Mouse (Mus musculus): Measurements from ENCODE around the gene Plekhh2. TPM values are rescaled to one million over a fixed set of nuclear protein-coding genes. Genes with fewer than 3 reads are reported as not detected.

The Plekhh2 gene
- total RNA-seq, 2 experiments from 2014 or later, result 4.6 to 6.5 TPM

DNA sequence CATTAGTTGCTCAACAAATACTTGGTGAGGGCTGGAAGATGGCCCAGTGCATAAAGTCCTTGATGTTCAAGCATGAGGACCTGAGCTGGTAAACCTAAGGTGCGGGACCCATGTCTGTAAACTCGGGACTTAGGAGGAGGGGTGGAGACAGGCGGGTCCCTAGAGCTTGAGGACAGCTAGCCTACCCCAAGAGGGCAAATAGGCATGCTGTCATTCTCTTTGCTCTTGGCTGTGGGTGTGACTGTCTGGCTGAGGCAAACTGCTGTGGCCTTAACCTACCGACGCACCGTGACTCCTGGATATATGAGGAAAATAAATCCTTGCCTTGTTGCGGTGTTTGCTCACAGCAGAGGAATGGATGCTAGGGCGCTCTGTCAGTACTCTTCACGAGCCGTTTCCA, 116.0 kb downstream of the Plekhh2 start:
- intact Hi-C loops (cut with DNase I), result loop anchor here (5.0 kb wide), 1 partner anchor 160 kb away; the partner anchor contains the start of gene Thada

DNA sequence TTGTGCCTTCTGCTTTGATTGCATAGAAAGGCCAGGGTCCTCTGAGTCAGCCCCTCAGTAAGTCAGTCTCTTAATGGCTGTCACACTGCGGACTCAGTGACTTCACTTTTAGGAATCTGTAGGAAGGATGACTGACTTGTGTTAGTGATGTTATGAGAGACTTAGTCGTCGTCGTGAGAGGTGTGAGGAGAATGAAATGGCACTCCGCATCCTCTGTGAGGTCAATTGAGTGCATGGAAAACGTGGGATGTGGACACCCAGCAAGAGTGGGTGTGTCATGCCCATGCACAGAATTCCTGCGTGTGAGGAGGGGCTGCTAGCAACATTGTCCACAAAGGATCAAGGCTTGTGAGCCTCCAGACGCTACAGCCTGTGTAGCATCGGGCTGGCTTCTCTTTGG, 116.9 kb downstream of the Plekhh2 start:
- intact Hi-C loops (cut with DNase I), result loop anchor here (5.0 kb wide), 1 partner anchor 161 kb away; the partner anchor contains the start of gene Thada
- DNase-seq (ENCODE audit: low spot score in 2 of 2), result no peak

More for the DNA sequence above, 116.0 kb downstream of the Plekhh2 start:
- DNase-seq (ENCODE audit: low spot score in 2 of 2), result no peak

DNA sequence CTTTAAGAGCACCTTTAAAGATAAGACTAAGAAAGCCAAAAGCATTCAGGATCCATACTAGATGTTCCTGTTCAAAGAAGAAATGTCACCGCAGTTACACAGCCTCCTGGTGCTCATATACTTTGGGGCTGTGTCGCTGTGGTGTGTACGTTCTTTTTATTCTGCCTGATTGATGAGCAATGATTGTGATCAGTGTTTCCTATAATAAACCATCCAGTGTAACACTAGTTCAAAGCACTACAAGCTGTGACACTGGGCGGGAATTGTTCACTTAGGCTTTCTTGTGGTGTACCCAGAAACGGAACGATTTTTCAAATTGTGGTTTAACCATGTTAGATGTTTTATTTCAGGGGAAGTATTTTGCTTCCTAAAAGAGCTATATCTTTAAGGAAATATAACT, 120.1 kb downstream of the Plekhh2 start:
- intact Hi-C loops (cut with DNase I), result no loop called here
- no peak for DNase-seq (ENCODE audit: low spot score in 2 of 2)

DNA sequence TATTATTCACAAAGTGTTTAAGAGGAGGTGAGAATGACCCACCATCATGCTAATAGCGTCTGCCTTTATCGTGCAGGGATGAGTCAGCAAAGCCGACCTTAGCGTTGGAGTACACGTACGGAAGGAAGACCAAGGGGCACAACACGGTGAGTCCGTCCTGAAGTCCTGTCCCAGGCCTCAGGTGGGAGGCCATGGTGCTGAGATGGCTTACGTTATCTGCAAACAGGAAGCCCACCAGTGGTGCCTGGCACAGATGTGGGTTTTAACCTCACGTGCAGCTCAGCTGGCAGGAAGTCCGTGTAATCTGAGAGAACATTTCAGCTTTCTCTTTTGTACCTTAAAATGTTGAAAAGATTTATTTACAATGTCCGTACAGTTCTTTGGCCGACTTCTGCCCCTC, 121.7 kb downstream of the Plekhh2 start:
- DNase-seq (ENCODE audit: low spot score in 2 of 2), result no peak
- intact Hi-C loops (cut with DNase I), result no loop called here

DNA sequence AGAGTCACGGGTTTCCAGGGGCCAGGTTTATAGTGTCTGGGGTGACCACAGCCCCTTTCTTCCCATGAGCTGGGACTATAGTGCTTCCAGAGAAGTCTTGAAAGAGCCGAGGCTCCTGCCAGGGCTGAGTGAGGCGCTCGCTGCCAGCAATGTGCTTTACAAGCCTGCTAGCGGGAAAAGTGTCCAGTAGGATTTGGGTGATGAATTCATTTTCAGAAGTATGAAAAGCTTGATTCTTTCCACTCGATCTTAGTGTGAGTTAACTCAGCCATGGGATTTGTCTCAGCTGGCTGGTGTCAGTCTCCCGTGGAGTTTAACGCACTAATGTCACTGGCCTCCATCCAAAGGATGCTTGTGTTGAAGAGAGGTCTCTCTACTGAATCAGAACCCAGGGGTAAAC, 124.6 kb downstream of the Plekhh2 start:
- intact Hi-C loops (cut with DNase I), result no loop called here
- DNase-seq (ENCODE audit: low spot score in 2 of 2), result no peak

DNA sequence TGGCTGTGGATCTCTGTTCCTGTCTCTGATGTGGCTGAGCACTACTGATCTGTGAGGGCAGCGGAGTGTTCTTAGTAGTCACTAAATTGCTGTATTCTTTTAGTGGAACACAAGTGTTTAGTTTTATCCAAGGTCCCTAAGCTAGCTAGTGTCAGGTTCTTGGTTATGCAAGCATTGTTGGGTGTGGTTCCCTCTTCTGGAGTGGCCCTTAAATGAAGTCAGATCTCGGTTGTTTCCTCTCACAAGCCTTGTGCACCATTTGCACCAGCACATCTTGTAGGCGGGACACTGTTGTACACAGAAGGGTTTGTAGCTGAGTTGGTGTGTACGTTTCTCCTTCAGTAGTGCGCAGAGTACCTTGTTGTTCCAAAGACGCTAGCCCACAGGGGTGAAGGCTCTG, 126.3 kb downstream of the Plekhh2 start:
- intact Hi-C loops (cut with DNase I), result no loop called here
- DNase-seq (ENCODE audit: low spot score in 2 of 2), result no peak

DNA sequence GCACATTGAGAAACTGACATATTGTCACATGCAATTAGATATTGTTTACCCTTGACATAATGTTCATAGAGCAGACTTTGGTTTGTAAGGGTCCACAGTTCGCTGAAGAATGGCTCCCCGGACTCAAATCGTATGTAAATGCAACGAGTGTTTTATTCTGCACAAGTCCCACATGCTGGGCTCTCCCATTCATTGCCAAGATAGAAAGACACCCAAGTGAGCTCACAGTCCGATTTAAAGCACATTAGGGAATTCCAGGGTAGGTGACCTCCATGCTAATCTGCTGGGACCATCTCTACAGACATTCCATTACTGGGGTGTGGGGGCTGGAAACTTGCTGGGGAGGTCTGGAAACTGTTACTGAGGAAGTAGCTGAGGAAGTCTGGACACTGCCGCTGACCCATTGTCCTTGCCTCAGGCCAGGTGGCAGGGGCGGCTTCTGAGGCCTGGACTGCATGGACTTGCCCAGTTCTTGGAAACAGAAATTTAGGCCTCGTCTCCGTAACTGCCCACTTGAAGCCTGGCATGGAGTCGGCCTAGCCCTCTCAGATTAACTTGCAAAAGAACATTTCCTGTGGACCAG, 128.2 kb downstream of the Plekhh2 start:
- intact Hi-C loops (cut with DNase I), result no loop called here
- no peak for DNase-seq (ENCODE audit: low spot score in 2 of 2)

DNA sequence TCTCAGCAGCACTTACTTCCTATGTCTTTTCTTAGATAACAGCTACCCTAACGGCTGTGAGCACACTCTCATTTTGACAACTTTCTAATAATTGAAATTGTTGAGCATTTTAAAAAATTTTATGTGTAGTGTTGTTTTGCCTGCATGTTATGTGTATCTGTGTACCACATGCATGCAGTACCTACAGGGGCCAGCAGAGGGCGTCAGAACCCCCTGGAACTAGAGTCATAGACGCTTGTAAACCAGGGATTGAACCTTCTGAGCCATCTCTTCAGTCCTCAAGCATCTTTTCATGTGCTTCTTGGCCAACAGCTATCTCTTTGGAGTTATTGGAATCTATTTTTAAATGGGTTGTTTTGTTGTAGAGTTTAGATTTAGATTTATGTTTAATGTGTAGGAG, 130.2 kb downstream of the Plekhh2 start:
- intact Hi-C loops (cut with DNase I), result no loop called here
- DNase-seq (ENCODE audit: low spot score in 2 of 2), result peak; percentile 22 to 33

DNA sequence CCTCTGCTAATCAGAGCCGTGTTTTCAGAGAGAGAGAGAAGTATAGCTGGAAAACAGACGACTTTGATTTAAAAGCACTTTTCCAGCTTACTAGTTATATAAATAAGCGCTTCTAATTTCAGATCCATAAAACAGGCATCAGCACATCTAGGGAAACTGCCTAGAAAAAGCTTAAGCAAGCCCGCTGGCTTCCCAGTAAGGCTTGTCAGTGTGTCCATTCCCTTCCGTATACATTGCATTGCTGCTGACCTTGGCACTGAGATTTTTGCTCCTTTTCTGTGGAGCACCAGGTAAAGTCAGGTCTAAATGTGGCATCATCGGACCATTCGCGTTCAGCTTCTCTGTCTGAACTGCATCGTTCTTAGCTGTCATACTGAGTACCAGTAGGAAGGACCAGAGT, 130.6 kb downstream of the Plekhh2 start:
- DNase-seq (ENCODE audit: low spot score in 2 of 2), result peak in 1 of 2 experiments; percentile 14
- intact Hi-C loops (cut with DNase I), result no loop called here

DNA sequence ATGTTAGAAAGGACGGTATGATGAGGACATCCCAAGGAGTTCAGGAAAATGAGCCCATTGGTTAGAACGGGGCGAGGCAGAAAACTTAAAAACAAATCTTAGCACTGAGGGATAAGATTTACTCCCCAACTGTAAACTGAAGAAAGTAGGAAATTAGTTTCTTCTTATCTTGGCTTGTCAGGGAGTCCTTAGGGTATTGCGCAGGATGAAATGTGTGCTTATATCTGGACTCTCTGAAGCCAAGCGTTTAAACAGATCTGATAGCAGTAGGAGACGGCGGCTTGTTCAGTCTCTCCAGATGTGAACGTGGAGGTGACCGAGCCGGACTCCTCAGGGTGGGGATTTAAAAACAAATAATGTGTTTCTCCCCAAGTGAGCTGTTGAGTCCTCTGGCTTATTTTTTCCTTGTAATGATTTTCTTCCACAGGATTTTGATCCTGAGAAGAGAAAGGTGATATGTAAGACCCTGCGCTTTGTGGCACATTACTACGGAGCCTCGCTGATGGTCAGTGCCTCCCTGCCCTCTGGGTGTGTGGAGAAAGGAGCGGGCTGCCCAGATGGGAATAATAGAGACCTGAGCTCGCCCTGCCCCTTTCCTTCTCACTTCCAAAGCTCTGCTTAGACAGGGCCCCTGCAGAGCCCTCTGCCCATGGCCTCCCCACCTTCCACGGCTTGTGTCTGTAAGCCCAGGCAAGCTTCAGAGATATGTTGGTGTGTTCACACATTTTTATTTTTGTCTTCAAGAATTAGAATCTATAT, 132.8 kb downstream of the Plekhh2 start:
- intact Hi-C loops (cut with DNase I), result no loop called here
- DNase-seq (ENCODE audit: low spot score in 2 of 2), result no peak

DNA sequence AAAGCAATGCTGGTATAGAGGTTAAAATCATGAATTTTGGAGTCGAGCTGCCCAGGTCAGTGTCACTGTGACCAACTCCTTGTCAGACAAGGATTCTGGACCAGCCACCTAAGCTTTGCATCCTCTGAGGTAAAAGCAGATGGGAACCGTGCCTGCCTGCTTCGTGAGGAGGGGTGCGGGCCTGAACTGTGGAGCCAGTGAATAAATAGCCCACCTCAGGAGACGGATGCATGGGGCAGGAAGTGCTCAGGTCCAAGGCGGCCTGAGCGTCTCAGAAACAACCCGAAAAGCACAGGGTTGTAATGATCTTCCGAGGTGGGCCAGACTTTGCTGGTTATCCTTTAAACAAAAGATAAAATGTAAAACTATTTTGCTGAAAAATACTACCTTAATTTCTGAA, 133.4 kb downstream of the Plekhh2 start:
- intact Hi-C loops (cut with DNase I), result no loop called here
- no peak for DNase-seq (ENCODE audit: low spot score in 2 of 2)

DNA sequence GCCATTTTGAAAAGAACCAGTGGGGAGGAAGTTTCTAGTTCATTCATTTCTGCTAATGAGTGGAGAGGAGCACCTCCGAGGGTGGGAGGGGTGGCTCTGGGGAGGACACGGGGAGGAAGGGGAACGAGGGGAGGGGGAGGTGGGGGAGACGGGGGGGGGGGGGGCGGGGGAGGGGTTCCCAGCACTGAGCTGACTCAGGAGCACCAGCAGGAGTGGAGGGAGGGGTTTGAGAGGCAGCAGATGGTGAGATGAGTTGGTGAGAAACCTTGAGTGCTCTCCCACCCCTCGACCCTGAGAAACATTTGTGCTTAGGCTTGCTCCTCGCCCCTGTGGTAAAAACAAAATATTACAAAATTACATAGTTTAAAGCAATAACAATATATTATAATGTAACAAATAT, 134.2 kb downstream of the Plekhh2 start:
- intact Hi-C loops (cut with DNase I), result no loop called here
- DNase-seq (ENCODE audit: low spot score in 2 of 2), result no peak

DNA sequence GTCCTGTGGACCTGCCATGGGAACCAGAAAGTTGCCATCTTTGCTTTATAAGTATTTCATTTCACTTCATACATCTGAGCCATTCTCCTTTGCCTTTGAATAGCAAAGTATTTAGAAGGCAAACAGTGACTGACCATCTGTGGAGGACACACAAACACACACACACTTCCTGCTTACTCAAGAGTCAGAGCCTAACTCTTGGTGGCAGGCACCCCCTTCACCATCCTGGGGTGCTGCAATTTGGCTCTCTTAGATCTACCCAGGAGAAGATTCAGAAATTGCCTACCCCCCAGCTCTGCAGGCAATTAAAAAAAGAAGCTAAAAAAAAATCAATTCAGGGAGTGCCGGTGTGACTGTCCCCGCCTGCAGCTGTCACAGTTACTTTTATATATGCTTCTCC, 134.8 kb downstream of the Plekhh2 start:
- intact Hi-C loops (cut with DNase I), result no loop called here
- DNase-seq (ENCODE audit: low spot score in 2 of 2), result no peak

DNA sequence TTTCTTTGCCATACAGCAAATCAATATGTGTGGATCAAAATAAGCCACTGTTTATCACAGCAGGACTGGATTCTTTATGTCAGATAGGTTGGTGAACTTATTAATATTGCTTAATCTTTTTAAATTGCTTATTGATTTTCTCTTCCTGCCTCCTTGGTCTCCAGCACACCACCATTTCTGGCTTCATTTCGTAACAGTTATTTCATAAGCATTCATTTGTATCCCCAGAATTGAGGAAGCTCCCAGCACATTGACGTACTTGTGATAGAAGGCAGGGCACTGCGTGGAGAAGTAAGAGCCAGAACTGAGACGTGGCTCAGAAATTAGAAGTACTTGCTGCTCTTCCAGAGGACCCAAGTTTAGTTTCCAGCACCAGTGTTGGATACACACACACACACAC, 135.9 kb downstream of the Plekhh2 start:
- intact Hi-C loops (cut with DNase I), result no loop called here
- no peak for DNase-seq (ENCODE audit: low spot score in 2 of 2)

DNA sequence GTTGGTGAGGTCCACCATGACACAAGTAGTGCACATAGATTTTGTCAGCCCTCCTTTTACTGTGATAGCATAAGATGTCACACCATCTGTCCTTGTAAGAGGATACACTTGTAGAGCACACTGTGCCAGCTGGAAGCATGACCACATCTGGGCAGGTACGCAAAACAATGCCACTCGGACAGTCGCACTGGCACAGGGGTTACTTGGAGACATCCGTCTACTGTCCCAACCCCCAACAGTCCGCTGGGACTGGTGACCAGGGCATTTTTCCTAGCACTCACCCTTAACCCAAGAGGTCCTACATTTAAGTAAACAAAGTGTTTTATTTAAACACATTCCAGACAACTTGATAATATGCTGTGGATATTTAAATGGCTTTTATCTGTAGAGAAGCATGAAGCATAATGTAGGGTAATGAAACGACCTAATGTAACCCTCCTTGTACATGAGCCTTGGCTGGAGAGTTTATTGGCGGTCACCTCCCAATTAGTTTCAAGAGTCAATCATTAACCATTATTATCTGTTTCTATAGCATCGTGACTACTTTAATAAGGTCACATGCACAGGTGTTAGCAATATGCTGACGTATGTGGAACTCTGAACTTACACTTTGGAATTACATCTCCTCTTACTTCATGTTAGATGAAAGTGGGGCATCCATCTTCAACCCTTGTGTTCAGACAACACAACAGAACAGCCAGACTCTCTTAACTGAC, 138.8 kb downstream of the Plekhh2 start:
- no peak for DNase-seq (ENCODE audit: low spot score in 2 of 2)
- intact Hi-C loops (cut with DNase I), result no loop called here

DNA sequence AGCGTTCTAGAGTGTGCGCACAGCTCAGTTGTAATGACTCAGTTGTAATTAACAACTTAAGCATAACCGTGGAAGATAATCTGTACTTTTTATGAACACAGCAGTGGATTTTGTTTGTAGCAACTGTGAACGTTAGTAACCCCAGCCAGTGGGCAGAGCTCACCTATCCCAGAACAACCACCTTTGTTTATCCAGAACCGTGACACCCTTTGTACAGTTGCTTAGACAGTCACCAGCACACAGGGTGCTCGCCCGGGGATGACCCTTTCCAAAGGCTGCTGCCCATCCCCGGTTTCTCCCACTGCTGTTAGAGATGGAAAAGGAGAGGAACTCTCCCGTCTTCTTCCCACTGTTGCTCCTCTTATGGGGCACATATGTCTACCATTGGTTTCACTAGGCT, 141.8 kb downstream of the Plekhh2 start:
- no peak for DNase-seq (ENCODE audit: low spot score in 2 of 2)
- intact Hi-C loops (cut with DNase I), result no loop called here

DNA sequence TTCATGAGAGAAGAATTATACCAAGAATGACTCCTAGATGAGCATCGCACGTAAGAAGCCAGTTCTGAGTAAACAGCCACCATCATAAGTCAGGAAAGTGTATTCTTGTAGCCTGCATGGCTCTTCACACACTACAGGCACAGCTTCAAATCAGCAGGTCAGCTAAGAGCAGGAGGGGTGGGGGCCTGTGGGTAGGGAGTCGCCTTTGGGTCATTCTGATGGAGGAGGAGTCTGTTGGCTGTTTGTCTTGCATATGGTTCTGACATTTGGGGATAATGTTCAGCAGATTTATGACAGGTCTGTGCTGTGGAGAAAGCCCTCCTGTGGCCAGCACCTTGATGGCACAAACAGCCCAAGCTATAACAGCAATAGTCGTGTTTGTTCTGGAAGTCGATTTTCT, 144.5 kb downstream of the Plekhh2 start:
- intact Hi-C loops (cut with DNase I), result no loop called here
- DNase-seq (ENCODE audit: low spot score in 2 of 2), result no peak

DNA sequence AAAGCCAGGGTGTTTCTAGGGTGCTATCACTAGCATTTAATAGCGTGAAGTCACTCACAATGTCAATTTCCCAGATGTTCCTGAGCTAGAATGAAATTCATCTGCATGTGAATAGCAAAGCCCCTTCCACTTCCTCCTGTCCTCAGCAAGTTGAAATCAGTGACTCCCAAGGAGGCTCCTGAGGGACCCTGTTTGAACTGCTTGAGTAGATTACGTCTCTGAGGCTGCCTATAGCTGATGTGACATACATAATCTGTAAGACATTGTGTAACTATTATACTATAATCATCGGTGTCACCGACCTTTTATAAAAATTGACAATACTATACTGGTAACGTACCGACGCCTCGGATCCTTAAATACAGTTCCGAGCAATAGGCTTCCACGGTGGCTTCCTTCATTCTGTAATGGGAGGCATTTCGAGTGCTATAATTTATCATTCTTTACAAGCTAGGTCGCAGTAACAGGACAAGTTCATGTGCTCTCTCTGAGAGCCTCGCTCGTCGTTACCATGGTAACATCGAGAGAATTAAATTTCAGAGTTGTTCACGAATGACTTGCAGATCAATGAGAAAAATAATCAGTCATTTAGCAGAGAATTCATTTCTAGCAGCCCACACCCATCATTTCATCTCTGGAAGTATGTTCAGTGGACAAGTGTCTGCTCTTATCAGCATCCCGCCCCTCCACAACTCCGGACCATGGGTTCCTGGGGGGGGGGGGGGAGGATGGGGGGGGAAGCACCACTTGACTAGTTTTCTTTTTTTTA, 145.1 kb downstream of the Plekhh2 start:
- intact Hi-C loops (cut with DNase I), result no loop called here
- no peak for DNase-seq (ENCODE audit: low spot score in 2 of 2)

DNA sequence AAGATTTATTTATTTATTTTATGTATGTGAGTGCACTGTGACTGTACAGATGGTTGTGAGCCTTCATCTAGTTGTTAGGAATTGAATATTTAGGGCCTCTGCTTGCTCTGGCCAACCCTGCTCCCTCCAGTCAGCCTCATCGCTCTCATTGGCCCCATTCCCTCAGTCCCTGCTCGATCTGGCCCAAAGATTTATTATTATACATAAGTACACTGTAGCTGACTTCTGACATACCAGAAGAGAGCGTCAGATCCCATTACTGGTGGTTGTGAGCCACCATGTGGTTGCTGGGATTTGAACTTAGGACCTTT, 145.7 kb downstream of the Plekhh2 start:
- no peak for DNase-seq (ENCODE audit: low spot score in 2 of 2)
- intact Hi-C loops (cut with DNase I), result no loop called here

DNA sequence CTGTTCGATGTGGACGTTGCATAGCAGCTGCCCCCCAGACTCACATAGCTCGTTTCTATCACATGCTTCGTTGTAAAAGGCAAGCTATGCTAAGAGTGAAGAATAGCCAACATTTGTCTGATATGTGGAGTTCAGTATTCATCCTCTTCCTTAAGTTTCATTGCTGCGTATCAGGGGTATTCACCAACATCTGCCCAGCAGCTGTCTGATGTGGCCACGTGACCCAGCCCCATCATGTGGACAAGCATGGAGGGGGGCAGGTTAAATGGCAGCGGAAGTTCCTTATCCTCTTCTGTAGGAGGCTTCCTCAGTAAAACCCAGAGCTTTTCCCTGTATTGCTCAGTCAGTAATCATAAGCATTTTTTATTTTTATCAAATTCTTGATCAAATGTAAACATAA, 146.1 kb downstream of the Plekhh2 start:
- no peak for DNase-seq (ENCODE audit: low spot score in 2 of 2)
- intact Hi-C loops (cut with DNase I), result no loop called here

Measured in left cerebral cortex, postnatal 36 days (tissue).